Mouse (Mus musculus) lung, postnatal 10 days (tissue): Measurements from ENCODE around the gene Ccdc71l.

Experiments used
- DNase-seq: peaks from one replicate; pipeline ENCODE4 v3.0.0; 2021

The Ccdc71l gene

GRCm38 (mm10) chr12:32378528-32379295, at the start of gene Ccdc71l:
Gene Ccdc71l, plus strand, starts transcription at chr12:32378704.
- peak; percentile 91 for DNase-seq

GRCm38 (mm10) chr12:32339078-32339477, 39.4 kb upstream of the Ccdc71l start:
- no peak for DNase-seq

- no peak for DNase-seq
Measured at GRCm38 (mm10) chr12:32343487-32343886, 35.0 kb upstream of the Ccdc71l start.

GRCm38 (mm10) chr12:32346121-32346520, 32.4 kb upstream of the Ccdc71l start:
- no peak for DNase-seq

GRCm38 (mm10) chr12:32348493-32348892, 30.0 kb upstream of the Ccdc71l start:
- DNase-seq = no peak

GRCm38 (mm10) chr12:32351874-32352273, 26.6 kb upstream of the Ccdc71l start:
- no peak for DNase-seq

- DNase-seq = peak; percentile 88
Measured at GRCm38 (mm10) chr12:32379296-32379725, 807 bp downstream of the Ccdc71l start.

GRCm38 (mm10) chr12:32379731-32380130, 1.2 kb downstream of the Ccdc71l start:
- DNase-seq = no peak

- DNase-seq = no peak
Measured at GRCm38 (mm10) chr12:32380457-32380856, 2.0 kb downstream of the Ccdc71l start.

GRCm38 (mm10) chr12:32381011-32381410, 2.5 kb downstream of the Ccdc71l start:
- DNase-seq = no peak

- no peak for DNase-seq
Measured at GRCm38 (mm10) chr12:32419537-32419936, 41.0 kb downstream of the Ccdc71l start.

- no peak for DNase-seq
Measured at GRCm38 (mm10) chr12:32427832-32428231, 49.3 kb downstream of the Ccdc71l start.

GRCm38 (mm10) chr12:32431004-32431403, 52.5 kb downstream of the Ccdc71l start:
- no peak for DNase-seq
